Mouse (Mus musculus) brain, embryonic 18.5 days (tissue): Measurements from ENCODE around the gene Melk.

ENCODE experiments used
- DNase-seq: peaks from one replicate; pipeline ENCODE4 v3.0.0-alpha.2; 2012; ENCODE audit warnings: low read depth, low spot score

The Melk gene

GRCm38 (mm10) chr4:44326721-44327120 is 26.0 kb downstream of the Melk start:
- DNase-seq = no peak

GRCm38 (mm10) chr4:44327976-44328375 is 27.3 kb downstream of the Melk start:
- DNase-seq = no peak

GRCm38 (mm10) chr4:44335006-44335405 is 34.3 kb downstream of the Melk start:
- no peak for DNase-seq

- DNase-seq = no peak
These were observed 61.0 kb downstream of the Melk start for GRCm38 (mm10) chr4:44361670-44362069.

DNA sequence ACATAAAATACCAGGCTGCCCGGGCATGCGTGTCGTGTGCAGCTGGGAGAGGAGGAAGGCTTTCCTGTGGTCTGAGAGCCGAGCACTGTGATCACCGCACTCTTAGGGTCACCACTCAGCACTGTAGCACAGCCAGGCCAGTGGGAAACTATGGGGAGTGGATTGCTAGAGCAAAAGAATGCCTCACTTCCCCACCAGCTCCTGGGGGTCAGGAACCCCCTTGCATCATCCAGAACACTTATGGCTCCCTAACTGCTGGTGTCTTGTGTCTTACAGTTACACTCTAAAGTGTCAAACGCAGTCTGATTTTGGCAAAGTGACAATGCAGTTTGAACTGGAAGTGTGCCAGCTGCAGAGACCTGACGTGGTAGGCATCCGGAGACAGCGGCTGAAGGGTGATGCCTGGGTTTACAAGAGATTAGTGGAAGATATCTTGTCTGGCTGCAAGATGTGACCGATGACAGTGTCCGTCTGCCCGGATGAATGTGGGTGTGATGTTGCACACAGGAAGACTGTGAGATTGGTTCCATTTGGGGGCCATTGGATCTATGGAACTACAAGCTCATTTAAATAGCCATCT is 62.8 kb downstream of the Melk start:
- no peak for DNase-seq

DNA sequence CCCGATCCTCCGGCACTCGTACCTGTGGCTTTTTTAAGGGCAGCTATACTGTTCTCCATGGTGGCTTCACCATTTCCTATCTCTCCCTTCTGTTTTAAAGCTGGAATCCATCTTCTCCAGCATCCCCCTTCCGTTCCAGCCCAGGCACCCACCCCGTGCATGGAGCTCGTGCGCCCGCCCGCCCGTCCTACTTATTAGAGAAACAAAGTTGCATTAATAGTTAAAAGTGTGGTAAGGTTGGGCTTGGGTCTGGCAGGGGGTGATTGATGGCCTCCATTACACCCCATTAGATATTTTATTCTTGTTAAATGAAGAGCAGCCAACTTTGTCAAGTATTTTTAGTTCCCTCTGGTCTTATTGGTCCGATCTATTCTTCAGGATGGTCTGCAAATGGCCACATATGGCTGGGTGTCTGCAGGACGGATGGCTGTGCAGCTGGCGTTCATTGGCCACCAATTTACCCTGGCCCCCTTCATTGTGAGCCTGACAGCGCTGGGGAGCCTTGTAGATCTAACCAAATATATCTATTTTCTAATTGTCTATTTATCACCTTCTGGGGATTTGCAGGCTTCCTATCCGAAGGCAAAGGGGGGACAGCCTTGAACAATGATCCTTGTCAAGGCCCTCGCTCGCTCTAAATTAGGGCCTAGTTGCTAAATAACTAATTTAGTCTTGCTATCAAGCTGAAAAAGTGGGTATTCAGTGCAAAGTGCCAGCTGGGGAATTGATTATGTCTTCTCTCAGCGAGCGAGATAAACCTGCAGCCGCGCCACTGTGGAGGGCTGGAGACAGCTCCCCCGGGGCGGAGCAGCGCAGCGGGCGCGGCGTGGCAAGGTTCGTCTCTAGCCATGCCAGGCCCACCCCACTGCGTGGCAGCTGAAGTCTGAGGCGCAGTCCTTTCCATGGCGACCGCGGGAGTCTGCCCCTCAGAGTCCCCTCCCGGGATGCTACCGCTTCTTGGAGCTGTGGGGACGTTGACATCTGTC is 91.8 kb downstream of the Melk start:
- no peak for DNase-seq

DNA sequence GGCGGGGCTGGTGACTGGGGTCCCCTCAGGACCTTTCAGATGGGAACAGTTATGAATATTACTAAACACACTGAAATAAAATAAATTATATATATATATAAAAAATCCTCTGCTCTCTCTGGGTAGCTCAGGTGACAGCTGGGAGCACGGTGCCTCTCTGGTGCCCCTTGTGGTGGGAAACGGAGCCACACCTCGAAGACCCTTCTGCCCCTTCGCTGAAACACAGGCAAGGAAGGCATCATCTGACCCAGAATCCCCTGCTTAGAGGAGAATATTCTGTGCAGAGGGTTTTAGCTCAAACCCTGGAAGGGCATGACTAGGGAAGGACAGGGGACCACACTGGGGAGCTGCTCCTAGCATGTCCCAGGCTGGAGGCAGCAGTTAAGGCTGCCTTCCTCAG is 101.9 kb downstream of the Melk start:
- DNase-seq = no peak

DNA sequence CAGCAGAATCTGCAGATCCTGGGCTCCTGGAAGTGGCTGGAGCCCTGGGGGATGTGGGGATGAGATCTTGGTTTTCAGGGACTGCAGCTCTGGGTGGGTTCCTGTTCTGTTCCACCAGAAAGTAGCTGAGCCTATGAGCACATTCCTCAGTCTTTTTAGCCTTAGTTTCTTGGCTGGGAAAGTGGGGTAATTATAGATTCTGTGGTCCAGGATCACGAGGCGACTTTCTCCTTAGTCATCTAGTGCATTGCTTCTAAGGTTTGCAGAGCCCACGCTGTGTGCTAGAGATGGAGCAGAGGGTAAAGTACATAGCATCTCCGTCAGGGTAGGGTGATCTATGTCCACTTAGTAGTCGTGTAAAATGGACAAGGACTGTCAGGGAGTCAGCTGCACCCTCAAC is 103.8 kb downstream of the Melk start:
- DNase-seq = no peak
